Mouse (Mus musculus) megakaryocyte, embryonic 14.5 days (primary cell): ENCODE measurements around the gene G6pc2.

ENCODE experiments used
- FLI1 ChIP-seq: IDR thresholded peaks from 2 replicates; pipeline ENCODE4 v1.6.1; 2012; ENCODE audit warnings: low read length, inconsistent platforms, mixed read lengths
- GATA1 ChIP-seq: IDR thresholded peaks from 3 replicates; pipeline ENCODE4 v1.6.1; 2012; ENCODE audit warnings: mixed read lengths, low read length, inconsistent platforms, borderline replicate concordance

- TF ChIP-seq GATA1 = no peak
- no peak for TF ChIP-seq FLI1
These were observed 34.1 kb downstream of the G6pc2 start for GRCm38 (mm10) chr2:69244924-69245323.
